Mouse (Mus musculus) megakaryocyte, adult 5-6 weeks (primary cell): ENCODE results near the gene Fmr1. TPM values are rescaled to one million over a fixed set of nuclear protein-coding genes. Genes with fewer than 3 reads are reported as not detected.
"Not testable (repeated sequence)": the region's sequence is repeated elsewhere in the genome, so short reads cannot be mapped to it uniquely, and the experiment has no call there.

Experiments
- ATAC-seq: 2 replicates; pipeline ENCODE4 v1.8.0; 2016; ENCODE audit warnings: mild to moderate bottlenecking, inconsistent platforms; ENCODE audit not compliant: poor library complexity, severe bottlenecking
- total RNA-seq, 2 experiments: library from RNA; stranded (forward) in 1 of 2; stranded (reverse) in 1 of 2; fragments of 153-499, 151-499 nt in 1 of 2; fragments of 221-1000, 200-1000 nt in 1 of 2; gene quantifications; 2 replicates each; pipeline versions ENCODE4 v1.2.3 to v1.2.4; 2015 to 2017

Fmr1 gene
- total RNA-seq (2015), result 73.4 and 73.8 TPM in 2 replicates
- total RNA-seq (2017), result 68.0 and 84.6 TPM in 2 replicates

DNA sequence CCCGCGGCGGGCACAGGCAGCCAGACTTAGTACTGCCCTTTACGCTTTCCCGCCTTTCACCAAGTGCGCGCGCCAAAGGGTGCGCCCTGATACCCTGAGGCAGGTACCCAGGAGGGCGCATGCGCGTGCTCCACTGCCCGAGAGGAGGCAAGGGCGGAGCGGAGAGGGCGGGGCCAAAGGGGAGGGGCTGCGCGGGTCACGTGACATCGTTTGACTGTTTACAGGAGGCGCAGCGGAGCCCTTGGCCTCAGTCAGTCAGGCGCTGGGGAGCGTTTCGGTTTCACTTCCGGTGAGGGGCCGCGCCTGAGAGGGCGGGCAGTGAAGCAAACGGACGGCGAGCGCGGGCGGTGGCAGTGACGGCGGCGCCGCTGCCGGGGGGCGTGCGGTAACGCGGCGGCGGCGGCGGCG lies at the start of gene Fmr1:
Gene Fmr1 (plus strand): TSS at position 209 of the 408 bp plus-strand sequence.
- ATAC-seq, result peak; percentile 93

DNA sequence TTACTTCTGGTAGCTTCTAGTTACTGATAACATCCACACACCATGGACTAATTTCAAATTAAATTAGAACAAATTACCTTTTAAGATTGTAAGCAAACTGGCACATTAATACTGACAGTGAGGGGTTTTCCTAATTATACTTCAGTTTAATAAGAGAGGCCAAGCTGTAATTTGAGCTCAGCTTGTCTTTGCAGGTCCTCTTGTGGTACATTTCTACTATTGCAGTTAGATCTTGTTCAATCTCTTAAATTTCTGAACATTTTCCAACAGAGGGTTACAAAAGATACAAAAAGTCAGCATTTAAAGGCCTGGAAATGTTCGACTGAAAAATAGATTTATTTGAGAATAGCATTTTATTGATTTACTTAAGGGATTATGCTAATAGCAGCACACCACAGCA lies 36.7 kb upstream of the Fmr1 start:
- ATAC-seq, result no peak

DNA sequence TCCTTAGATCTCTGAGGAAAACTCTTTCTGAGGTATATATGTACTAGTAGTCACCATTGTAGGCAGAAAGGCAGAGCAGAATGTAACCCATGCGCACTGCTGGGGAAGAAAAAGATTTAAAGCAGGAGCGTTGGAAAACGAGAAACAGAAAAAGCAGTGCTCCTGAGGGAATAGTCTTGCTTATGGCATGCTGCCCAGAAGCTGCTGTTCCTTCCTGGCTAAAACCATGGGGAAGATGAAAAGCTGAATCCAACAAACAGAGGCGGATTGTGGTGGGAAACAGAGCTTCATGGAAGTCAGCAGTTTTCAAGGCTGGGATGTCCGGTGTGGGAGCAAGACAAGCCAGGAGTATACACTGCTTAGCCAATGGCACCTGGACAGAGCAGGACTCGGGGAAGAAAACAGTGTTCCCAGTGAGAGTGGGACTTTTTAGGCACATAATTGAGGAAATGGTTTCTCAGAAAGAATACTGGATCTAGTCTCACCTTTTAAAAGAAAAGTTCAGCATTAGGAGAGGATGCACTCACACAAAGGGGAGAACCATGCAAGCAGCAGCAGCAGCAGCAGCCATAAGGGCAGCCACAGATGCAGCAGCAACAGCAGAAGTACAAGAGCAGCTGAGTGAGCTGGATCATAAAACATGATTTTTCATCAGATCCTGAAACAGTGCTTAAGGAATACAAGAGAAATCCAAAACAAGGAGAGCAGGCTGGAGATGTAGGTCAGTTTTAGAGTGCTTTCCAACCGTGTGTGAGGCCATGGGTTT lies 33.0 kb upstream of the Fmr1 start:
- no peak for ATAC-seq

DNA sequence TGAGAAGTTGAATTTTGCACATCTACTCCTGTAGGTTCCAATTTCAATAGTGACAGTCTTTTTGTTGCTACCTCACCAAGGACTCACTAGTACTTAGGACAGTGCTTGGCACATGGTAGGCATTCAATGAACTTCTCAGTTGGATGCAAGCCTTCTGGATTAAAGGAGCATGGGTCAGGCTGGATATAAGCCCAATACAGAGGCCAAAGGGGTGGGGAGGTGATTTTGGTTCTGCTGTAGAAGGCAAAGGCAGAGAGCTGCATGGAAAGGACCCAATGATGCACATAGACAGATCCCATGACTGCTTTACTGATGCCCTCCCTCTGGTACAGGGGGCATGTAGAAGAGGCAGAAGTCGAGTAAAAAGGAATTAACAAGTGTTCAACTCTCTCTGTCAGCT lies 833 bp upstream of the Fmr1 start:
- ATAC-seq, result no peak

DNA sequence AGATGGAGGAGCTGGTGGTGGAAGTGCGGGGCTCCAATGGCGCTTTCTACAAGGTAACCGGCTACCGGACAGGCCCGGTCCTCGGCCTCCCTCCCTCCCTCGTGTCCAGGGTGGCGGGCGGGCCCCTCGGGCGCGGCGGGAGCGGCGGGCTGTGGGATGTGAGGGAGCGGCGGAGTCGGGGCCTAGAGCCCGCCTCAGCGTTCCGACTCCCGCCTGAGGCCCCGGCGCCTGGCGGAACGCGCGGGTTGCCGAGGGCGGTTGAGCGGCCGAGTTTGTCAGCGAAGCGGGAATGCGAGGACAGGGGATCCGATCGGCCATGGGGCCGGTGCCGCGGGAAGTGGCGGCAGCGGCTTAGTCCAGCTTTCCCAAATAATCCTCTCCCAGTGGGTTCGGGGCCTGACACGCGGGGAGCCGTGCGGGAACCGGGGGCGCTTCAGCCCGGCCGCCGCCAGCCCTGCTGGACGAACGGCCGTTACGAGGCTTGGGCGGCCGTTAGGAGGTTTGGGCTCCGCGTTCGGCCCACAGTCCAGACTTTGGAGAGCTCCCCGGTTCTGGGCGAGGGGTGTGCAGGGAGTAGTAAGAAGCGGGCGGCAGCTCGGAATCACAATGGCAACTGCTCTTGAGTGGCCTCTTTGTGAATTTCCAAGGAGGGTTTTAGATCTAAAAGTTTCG lies 610 bp downstream of the Fmr1 start:
- peak; percentile 36 for ATAC-seq

DNA sequence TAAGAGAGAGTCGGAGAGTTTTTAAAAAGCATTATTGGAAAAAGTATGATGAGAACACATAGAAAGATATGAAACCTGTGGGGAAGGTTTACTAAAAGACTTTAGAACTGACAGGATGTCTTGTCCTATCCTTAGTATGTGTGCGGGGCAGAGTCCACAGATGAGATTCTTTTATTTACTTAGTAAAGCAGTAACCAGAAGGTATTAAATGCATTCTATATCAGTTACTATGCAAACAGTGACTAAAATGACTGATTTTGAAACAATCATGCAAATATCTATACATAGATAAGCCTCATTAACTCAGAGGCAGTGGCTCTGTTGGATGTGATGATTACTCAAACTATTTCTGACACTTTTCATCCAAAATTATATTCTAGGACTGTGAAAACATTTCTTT lies 6.4 kb downstream of the Fmr1 start:
- no peak for ATAC-seq

DNA sequence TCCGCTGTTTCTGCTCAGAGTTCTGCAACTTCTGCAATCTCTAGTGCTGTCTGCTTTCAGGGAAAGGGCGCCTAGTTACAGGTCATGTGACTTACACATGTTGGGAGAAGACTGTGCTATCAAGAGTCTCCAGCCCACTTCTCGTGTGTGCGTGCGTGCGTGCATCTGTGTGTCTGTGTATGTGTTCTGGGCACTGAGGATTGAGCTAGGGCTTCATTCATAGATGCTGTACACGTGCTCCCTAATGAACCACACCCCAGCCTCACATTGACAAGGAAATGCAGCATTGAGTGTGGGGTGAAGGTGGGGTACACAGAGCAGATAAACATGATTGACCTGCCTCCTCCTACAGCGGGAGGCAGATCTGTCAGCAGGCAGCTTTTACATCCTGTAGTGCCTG lies 13.6 kb downstream of the Fmr1 start:
- not testable (repeated sequence) for ATAC-seq

DNA sequence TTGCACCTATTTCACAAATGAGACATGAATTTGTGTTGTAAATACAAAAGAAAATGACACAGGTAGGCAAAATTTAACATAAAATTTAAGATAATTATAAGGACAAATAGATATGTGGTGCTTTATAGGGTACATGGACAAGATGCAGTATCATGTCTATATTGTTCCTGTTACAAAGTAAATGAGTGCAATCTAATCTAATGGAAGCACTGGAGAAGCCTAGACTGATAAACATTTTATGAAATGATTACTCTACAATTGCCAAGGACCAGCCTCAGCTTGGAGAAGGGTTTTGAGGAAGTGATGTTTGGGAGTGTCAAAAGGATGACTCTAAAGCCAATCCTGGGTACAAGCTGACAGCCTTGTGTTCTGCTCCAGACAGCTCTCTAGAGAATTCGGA lies 58.6 kb downstream of the Fmr1 start:
- no peak for ATAC-seq

DNA sequence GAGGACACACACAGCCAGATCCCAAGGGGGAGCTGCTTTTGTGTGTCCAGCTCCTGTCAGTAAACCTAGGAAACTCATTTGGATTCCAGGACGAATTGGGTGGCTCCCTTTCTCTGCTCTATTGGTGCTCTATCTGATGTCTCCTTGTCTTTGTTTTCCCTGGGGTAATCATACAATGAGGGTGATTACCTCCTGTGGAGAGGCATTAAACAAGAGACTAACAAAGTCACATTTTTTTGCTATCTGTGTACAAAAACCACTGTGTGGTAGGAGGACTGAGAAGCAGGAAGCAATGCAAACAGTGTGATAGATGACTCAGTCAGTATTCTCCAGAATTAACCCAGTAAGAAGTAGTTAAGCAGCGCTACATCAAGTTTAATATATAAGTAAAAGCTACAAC lies 61.7 kb downstream of the Fmr1 start:
- ATAC-seq, result no peak

DNA sequence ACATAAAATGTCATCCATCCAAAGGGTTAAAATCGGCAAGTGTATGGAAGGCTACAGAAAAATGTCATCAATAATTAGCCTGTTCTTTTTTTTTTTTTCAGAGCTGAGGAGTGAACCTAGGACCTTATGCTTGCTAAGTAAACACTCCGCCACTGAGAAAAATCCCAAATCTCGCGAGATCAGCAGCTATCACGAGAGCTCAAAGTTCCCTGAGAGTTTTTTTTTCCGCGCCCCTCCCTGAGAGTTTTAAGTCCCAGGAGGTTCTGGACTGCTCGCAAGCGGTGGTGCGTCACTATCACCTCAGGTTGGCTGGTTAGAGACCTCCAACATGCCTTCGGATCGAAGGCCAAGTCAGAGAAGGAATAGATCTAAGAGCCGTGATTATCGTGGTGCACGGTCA lies 83.3 kb downstream of the Fmr1 start, which contains the start of gene Fmr1nb:
Gene Fmr1nb (plus strand): TSS at position 234 of the 400 bp plus-strand sequence.
- ATAC-seq, result no peak

Other genes with a start within 250 kb of the Fmr1 start
- 0.67 TPM in 1 of 2 replicates, not detected in the other for gene Fmr1nb, start 83.3 kb downstream of the Fmr1 start, total RNA-seq (2015)
- 0.69 TPM in 1 of 2 replicates, not detected in the other for gene Fmr1nb, start 83.3 kb downstream of the Fmr1 start, total RNA-seq (2017)
- 3.7 and 6.7 TPM in 2 replicates for gene Gm14698, start 142.6 kb downstream of the Fmr1 start, total RNA-seq (2015)
- gene Gm14698, start 142.6 kb downstream of the Fmr1 start, total RNA-seq (2017), result 1.9 and 4.3 TPM in 2 replicates
- not detected in 2 replicates for gene Gm6812, start 214.5 kb downstream of the Fmr1 start, total RNA-seq (2015)
- not detected in 2 replicates for gene Gm6812, start 214.5 kb downstream of the Fmr1 start, total RNA-seq (2017)